Mouse (Mus musculus) lung, postnatal 36 days (tissue): ENCODE measurements around the gene Tprn.

Experiments
- DNase-seq: peaks from one replicate; pipeline ENCODE4 v3.0.0; 2022; ENCODE audit warnings: mixed read lengths

Gene Tprn

GRCm38 (mm10) chr2:25262291-25262767 lies at the start of gene Tprn:
Gene Tprn (plus strand): TSS chr2:25262618.
- DNase-seq = peak; percentile 99

GRCm38 (mm10) chr2:25213266-25213865 lies 49.1 kb upstream of the Tprn start:
- no peak for DNase-seq

- DNase-seq = no peak
Observed at GRCm38 (mm10) chr2:25214444-25214843, 48.0 kb upstream of the Tprn start, which contains the start of gene Stpg3. Gene Stpg3 (minus strand): TSS chr2:25214637.

DNA sequence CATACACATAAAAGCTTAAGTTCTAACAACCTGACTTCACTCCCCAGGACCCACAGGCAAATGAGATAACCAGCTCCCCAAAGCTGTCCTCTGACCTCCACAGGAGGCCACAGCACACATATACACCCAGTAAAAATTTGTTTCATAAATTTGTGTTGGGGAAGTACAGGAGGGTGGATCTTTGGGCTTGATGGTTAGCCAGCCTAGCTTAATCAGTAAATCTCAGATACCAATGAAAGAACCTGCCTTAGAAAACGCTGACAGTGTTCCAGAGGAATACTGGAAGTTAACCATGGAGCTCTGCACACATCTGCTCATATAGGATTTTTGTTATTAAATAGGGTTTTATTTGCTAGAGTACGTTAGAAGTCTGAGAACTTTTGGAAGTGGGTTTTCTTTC lies 44.8 kb upstream of the Tprn start:
- DNase-seq = no peak

DNA sequence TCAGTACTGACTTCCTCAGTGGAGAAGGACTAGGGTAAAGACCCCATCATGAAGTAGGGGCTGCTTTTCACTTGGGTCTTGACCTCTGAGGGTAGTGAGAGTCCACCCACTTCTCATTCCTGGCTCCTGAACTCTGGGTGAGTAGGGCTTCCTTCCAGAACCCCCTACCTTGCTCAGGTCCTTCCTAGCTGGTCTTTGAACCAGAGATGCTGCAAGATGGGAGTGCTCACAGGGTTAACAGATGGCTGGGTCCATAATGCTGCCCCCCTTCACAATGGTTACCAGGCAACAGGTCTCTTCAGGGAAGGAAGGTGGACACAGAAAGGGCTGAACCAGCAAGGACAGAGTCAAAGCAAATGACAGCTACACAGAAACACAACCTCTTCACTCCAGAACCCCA lies 44.0 kb upstream of the Tprn start, which contains the start of gene Fam166a:
Gene Fam166a, plus strand, starts transcription at position 301 of the 400 bp plus-strand sequence.
- DNase-seq = no peak

DNA sequence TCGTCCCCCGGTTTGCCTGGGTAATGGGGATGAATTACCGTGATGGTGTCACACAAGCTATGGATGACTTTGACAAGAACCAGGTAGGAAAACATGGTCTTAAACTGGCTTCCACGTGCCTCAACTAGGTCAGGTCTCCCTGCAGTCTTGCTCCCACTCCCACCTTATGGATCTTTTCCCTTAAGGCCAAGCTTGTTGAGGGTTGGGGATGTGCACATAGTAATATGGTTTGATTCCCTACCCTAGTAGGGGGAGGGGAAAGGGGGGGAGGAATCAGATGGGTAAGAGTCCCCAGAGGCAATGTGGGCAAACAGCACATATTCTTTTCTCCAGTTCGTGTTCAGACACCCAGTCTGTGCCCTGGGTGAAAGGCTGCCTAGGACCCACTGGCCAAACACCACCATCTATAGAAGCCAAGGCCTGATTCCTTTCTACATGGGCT lies 41.1 kb upstream of the Tprn start:
- no peak for DNase-seq

GRCm38 (mm10) chr2:25223681-25224491 lies 38.5 kb upstream of the Tprn start:
- peak; percentile 91 for DNase-seq

GRCm38 (mm10) chr2:25224492-25224765 lies 38.0 kb upstream of the Tprn start, which contains the start of gene Tubb4b:
Gene Tubb4b (minus strand): TSS chr2:25224702.
- DNase-seq = no peak

GRCm38 (mm10) chr2:25224766-25225752 lies 37.4 kb upstream of the Tprn start:
- DNase-seq = peak; percentile 100

DNA sequence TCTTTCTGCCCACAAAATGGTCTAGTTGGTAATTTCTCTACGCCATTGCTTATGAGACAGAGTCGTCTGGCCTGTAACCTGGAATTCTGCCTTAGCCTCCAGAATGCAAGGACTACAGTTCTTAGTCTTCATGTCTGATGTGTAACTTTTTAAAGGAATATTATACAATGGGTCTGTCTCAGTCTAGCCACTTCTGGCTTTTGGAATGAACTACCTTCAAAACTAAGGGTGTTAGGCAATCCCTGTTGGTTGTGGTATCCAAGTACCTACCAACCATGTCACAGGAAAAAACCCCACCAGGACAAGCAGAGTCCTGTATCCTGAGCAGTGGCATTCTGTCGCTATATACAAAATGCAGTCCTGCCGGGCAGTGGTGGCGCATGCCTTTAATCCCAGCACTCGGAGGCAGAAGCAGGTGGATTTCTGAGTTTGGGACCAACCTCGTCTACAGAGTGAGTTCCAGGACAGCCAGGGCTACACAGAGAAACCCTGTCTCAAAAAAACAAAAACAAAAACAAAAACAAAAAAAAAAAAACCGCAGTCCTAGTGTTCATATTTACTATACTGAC lies 36.5 kb upstream of the Tprn start:
- DNase-seq = no peak

- DNase-seq = no peak
Observed at GRCm38 (mm10) chr2:25226864-25227263, 35.6 kb upstream of the Tprn start.

DNA sequence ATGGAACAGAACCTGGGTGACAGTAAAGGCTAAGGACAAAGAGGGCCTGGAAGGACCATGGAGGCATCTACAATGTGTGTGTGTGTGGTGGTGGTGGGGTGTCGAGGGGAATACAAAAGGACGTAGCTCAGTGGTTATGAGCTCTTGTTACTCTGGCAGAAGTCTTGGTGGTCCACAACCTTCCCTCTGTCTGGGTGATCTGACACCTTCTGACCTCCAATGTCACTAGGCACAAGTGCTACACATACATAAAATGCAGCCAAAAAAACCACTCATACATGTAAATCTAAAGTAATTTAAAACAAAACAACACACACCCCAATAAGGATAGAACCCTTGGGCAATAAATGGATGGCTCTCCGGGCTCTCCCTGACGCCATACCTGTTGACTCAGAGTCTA lies 35.0 kb upstream of the Tprn start:
- DNase-seq = no peak

- DNase-seq = peak; percentile 96
Observed at GRCm38 (mm10) chr2:25228431-25228889, 34.0 kb upstream of the Tprn start.

GRCm38 (mm10) chr2:25228995-25229530 lies 33.4 kb upstream of the Tprn start:
- DNase-seq = no peak

DNA sequence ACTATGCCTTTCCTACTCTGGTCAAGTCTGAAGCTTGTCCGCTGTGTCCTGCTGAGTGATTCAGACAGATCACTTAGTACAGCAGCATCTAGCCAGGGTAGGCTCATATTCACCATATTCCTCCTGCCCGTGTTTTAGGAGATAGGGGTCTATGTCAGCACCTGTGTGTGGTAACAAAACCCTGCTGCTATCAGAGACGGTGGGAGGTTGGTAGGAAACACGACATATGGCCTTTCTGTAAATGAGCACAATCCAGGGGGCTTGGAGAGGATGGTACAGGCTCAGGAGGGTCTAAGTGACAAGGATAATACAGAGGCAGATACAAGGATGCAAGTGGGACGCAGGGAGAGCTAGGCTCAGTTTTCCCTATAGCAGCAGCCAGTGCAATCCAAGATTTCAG lies 32.8 kb upstream of the Tprn start:
- DNase-seq = no peak

- no peak for DNase-seq
Observed at GRCm38 (mm10) chr2:25230581-25230980, 31.8 kb upstream of the Tprn start.

- no peak for DNase-seq
Observed at GRCm38 (mm10) chr2:25231038-25231437, 31.4 kb upstream of the Tprn start.

DNA sequence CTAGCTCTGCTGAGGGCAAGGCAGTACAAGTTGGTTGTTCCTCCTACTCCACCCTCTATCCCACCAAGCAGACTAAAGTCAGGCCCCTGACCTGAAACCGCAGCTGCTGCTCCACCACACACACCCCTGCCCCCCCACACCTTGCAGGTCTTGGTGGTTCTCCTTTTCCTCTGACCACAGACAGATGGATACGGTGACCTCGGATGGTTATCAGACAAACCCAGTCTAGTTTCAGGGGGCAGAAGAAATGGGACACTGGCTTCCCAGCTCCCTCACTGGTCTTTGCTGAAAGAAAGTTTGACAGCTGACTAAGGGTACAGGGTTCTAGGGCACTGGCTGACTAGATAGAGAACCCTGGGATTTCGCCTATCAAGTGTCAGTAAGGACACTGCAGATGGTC lies 29.0 kb upstream of the Tprn start:
- no peak for DNase-seq

DNA sequence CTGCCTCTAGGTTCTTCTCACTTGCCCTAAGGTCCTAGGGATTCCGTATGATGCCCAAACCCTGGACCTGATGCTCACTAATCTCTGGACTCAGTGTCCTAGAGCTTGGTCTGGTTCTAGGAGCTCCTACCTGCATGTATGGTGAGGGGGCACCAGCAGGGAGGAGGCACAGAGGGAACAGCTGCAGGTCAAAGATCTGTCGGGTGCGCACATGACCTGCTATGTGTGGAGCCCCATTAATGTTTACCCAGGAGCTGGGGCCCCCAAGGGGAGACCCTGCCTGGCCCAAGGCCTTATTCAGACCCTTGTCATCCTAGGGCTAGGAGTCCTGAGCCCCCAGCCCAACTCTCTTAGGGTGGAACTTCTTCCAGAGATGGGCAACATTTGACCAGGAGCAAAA lies 28.4 kb upstream of the Tprn start, which contains the start of gene Slc34a3:
Gene Slc34a3, minus strand, starts transcription at position 315 of the 400 bp plus-strand sequence.
- no peak for DNase-seq

DNA sequence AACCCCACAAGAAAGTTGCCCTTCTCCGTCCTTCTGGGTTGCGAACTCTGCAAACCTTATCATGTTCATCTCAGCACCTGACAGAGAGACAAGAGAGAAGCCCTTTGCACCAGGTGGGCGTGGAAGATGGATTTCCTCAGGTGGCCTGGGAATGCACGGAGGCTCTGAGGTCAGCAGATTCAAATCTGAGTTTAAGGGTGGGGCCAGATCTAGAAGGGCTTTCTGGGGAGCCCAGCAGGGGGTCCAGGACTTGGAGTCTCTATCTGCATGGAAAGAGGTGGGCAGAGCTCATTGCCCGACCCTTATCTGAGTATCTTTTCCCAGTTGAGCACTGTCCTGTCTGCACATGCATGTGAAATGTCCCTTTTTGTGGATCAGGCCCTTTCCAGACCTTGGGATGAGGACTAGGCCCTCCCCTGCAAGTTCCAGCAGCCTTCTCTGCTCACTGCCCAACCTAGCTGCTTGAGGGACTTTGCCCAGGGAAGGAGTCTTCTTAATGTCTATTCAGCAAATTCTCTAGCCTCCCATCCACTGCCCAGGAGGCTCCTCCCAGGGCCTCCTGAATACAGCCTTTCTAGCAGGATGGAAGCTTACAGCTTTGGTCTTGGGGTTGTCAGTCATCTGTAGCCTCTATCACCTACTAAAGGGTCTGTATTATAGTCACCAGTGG lies 27.7 kb upstream of the Tprn start:
- no peak for DNase-seq

DNA sequence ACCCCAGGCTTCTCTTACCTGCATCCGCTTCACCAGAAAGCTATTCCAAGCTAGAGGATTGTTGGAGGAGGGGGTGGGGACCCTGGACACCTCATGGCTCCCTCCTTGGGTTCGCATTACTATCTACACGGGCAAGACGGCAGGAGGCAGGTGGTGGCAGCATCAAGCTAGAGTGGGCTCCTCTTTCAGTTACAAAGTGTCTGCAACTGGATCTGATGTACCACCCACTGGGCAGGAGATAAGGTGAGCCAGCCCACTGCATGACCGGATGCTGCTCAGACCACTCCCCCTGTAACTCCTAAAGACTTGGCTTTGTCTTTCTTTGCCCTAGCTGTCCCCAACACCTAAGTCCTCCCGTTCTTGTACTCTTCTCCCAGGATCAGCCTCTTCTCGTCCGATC lies 25.8 kb upstream of the Tprn start, which contains the start of gene Rnf224:
Gene Rnf224, minus strand, starts transcription at position 174 of the 400 bp plus-strand sequence.
- DNase-seq = no peak
